Mouse (Mus musculus) embryonic facial prominence, embryonic 14.5 days (tissue): ENCODE data around the gene Cer1. TPM values are rescaled to one million over a fixed set of nuclear protein-coding genes. Genes with fewer than 3 reads are reported as not detected.

Experiments used
- ATAC-seq: fragments of 200-750 bp; cut with Nextera tagmentation; 2 replicates; pipeline ENCODE4 v1.8.0; 2017; ENCODE audit warnings: low read depth, moderate number of reproducible peaks, moderate TSS enrichment
- DNase-seq: peaks from one replicate; pipeline ENCODE4 v3.0.0-alpha.2; 2015; ENCODE audit warnings: low spot score
- H3K27ac ChIP-seq: fragments of 300-500 bp; sonication (generic); replicated peaks from 2 replicates; pipeline ENCODE4 v1.5.1; 2014; ENCODE audit warnings: low read depth, mild to moderate bottlenecking, low read length, moderate library complexity
- H3K27me3 ChIP-seq: fragments of 300-500 bp; sonication (generic); replicated peaks from 2 replicates; pipeline ENCODE4 v1.6.1; 2014; ENCODE audit warnings: low read length; ENCODE audit not compliant: control insufficient read depth, insufficient read depth
- H3K36me3 ChIP-seq: fragments of 300-500 bp; sonication (generic); 2 replicates; pipeline ENCODE4 v1.6.1; 2014; ENCODE audit warnings: low read length, mixed read lengths; ENCODE audit not compliant: control insufficient read depth, insufficient read depth
- H3K4me1 ChIP-seq: fragments of 300-500 bp; sonication (generic); 2 replicates; pipeline ENCODE4 v1.6.1; 2014; ENCODE audit warnings: antibody characterized with exemption, low read length; ENCODE audit not compliant: control insufficient read depth, insufficient read depth
- H3K4me2 ChIP-seq: fragments of 300-500 bp; sonication (generic); 2 replicates; pipeline ENCODE4 v1.6.1; 2014; ENCODE audit warnings: low read depth, mild to moderate bottlenecking, low read length, moderate library complexity, mixed read lengths
- H3K4me3 ChIP-seq: fragments of 300-500 bp; sonication (generic); 2 replicates; pipeline ENCODE4 v1.5.1; 2014; ENCODE audit warnings: low read depth, mild to moderate bottlenecking, low read length
- H3K9ac ChIP-seq: fragments of 300-500 bp; sonication (generic); 2 replicates; pipeline ENCODE4 v1.6.1; 2014; ENCODE audit warnings: low read depth, mild to moderate bottlenecking, low read length, moderate library complexity, mixed read lengths
- H3K9me3 ChIP-seq: fragments of 300-500 bp; sonication (generic); 2 replicates; pipeline ENCODE4 v1.6.1; 2016; ENCODE audit warnings: low read length; ENCODE audit not compliant: control insufficient read depth
- WGBS: fragments of 180-500 bp; shearing (Covaris S2); extraction: QIAGEN DNeasy Blood & Tissue Kit; methylation state at CpG from one replicate; pipeline ENCODE4 v1.1.7; 2014; 5-methylcytosine and 5-hydroxymethylcytosine counted together
- polyA plus RNA-seq: library from polyadenylated mRNA; unstranded; fragments of >200 nt; fragmentation: Nextera tagmentation; extraction: Ambion mirVana; gene quantifications from 2 replicates; pipeline ENCODE4 v1.2.1, GENCODE M21; 2014

Gene Cer1
- 0.65 and 1.00 TPM in 2 replicates for polyA plus RNA-seq

DNA sequence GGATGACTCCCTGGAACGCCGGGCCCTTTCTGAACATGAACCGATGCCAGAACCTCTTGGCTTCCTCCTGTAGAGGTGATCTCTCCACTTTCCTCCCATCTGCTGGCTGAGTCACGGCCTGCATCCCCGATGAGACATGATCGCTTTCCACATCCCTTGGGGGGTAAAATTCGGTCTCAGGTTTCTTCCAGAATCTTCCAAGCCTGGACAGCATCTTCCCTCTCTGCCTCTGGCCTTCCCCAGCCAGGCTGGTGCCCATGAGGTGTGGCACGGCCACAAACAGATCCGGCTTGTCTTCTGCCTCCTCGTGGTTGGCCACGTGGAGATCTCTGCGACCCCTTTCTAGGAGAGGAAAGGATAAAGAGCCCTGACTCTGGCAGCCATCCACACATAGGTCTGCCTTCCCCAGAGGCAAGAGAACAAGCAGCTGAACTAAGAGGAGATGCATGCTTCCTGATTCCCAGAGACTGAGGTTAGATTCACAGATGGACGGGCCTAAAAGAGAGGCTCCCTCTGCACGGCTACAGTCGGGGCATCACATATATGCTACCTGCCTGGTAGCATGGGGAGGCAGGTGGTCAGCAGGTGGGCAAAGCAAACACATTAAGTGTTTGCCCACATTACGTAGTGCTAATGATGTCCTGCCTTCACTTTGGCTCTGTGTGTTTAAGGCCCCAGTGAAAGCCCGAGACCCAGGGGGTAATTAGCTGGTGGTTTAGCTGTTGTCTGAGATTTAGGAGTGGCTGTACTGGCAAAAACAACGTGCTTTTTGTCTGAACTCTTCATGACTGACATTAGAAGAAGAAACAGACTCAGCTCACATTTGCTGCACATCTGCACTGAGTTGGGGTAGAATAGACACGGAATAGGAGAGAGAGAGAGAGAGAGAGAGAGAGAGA, at the start of gene Cer1:
TSS of gene Cer1 (minus strand) at position 513 of the 899 bp plus-strand sequence.
- WGBS, result 49% methylated on average over 18 of the region's 19 CpGs
- H3K27ac ChIP-seq, result 0 out of 2 replicates have a peak within 1 kb of the TSS, but pooled peaks have one; percentile 34
- H3K4me1 ChIP-seq, result peaks cover 14% of the 10 kb centered on the region
- no peak for DNase-seq
- H3K9ac ChIP-seq, result no peak within 1 kb of the TSS
- no peaks in the 10 kb centered on the region for H3K27me3 ChIP-seq
- H3K4me3 ChIP-seq, result no peak within 1 kb of the TSS
- H3K4me2 ChIP-seq, result no peak within 1 kb of the TSS
- ATAC-seq, result peak; percentile 15; the same call in 1 of the 2 replicates
- no peaks in the 10 kb centered on the region for H3K9me3 ChIP-seq
- no peaks in the 10 kb centered on the region for H3K36me3 ChIP-seq

DNA sequence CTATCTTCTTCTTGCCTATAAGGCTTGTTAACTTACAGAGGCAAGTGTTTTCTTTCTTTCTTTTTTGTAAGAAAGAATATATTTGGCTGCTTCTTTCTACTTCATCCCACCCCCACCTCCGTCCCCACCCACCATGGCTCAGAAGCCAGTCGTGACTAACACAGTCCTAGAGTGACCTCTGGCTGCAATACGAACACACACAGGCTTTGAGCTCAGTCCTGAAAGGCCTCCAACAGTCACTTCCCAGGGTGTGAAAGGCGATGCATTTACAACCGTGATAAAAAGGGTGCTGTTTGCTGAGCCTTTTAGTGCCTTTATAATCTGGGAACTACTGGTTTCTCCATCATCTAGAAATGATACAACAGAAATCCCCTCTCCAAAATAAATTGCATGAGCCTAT, 49.4 kb upstream of the Cer1 start:
- peaks cover 21% of the 10 kb centered on the region; the same call in 1 of the 2 replicates for H3K36me3 ChIP-seq
- no peaks in the 10 kb centered on the region for H3K9me3 ChIP-seq
- ATAC-seq (peak; percentile 82), DNase-seq (peak; percentile 71)
- 20% methylated on average over 5 of the region's 5 CpGs for WGBS
- peak overlapping the region; percentile 38; the same call in 1 of the 2 replicates for H3K4me2 ChIP-seq
- no peak overlapping the region for H3K27ac ChIP-seq
- H3K9ac ChIP-seq, result no peak overlapping the region
- no peak overlapping the region for H3K4me3 ChIP-seq
- no peaks in the 10 kb centered on the region for H3K4me1 ChIP-seq
- H3K27me3 ChIP-seq, result no peaks in the 10 kb centered on the region

- peak overlapping the region; percentile 19 for H3K4me3 ChIP-seq
- no peaks in the 10 kb centered on the region for H3K4me1 ChIP-seq
- no peaks in the 10 kb centered on the region for H3K9me3 ChIP-seq
- H3K36me3 ChIP-seq, result peaks cover 15% of the 10 kb centered on the region; the same call in 1 of the 2 replicates
- ATAC-seq (peak; percentile 48; the same call in 1 of the 2 replicates), DNase-seq (peak; percentile 88)
- no peak overlapping the region for H3K9ac ChIP-seq
- H3K27ac ChIP-seq, result no peak overlapping the region
- WGBS, result 19% methylated on average over 14 of the region's 14 CpGs
- no peaks in the 10 kb centered on the region for H3K27me3 ChIP-seq
- peak overlapping the region; percentile 38; the same call in 1 of the 2 replicates for H3K4me2 ChIP-seq
Observed at GRCm38 (mm10) chr4:82933698-82934210, 48.8 kb upstream of the Cer1 start.

GRCm38 (mm10) chr4:82930079-82930478, 45.1 kb upstream of the Cer1 start:
- no peak for ATAC-seq
- 78% methylated on average over 5 of the region's 5 CpGs for WGBS

GRCm38 (mm10) chr4:82921962-82922361, 37.0 kb upstream of the Cer1 start:
- Histone ChIP-seq H3K4me1 (no peaks in the 10 kb centered on the region), H3K27me3 (no peaks in the 10 kb centered on the region), H3K9ac (no peak overlapping the region), H3K9me3 (no peaks in the 10 kb centered on the region), H3K4me3 (no peak overlapping the region), H3K4me2 (no peak overlapping the region), H3K36me3 (no peaks in the 10 kb centered on the region), H3K27ac (no peak overlapping the region)
- WGBS, result 62% methylated on average over 4 of the region's 4 CpGs
- ATAC-seq, result no peak
- DNase-seq, result no peak

More at GRCm38 (mm10) chr4:82930079-82930478, 45.1 kb upstream of the Cer1 start:
- Histone ChIP-seq H3K9me3 (no peaks in the 10 kb centered on the region), H3K27me3 (no peaks in the 10 kb centered on the region), H3K36me3 (0 out of 2 replicates have a peak, but pooled peaks cover 10% of the 10 kb centered on the region), H3K4me2 (no peak overlapping the region), H3K9ac (no peak overlapping the region), H3K4me1 (no peaks in the 10 kb centered on the region), H3K27ac (no peak overlapping the region), H3K4me3 (no peak overlapping the region)
- DNase-seq, result no peak

GRCm38 (mm10) chr4:82918625-82919024, 33.7 kb upstream of the Cer1 start:
- Histone ChIP-seq H3K9ac (no peak overlapping the region), H3K27ac (no peak overlapping the region), H3K4me1 (peaks cover 6% of the 10 kb centered on the region; the same call in 1 of the 2 replicates), H3K36me3 (0 out of 2 replicates have a peak, but pooled peaks cover 4% of the 10 kb centered on the region), H3K4me2 (no peak overlapping the region), H3K9me3 (no peaks in the 10 kb centered on the region), H3K4me3 (no peak overlapping the region), H3K27me3 (no peaks in the 10 kb centered on the region)
- ATAC-seq, result no peak
- 68% methylated on average over 2 of the region's 2 CpGs for WGBS
- no peak for DNase-seq

GRCm38 (mm10) chr4:82916678-82917050, 31.7 kb upstream of the Cer1 start:
- Histone ChIP-seq H3K4me2 (0 out of 2 replicates have a peak overlapping the region, but pooled peaks have one; percentile 3), H3K27me3 (no peaks in the 10 kb centered on the region), H3K27ac (no peak overlapping the region), H3K9me3 (no peaks in the 10 kb centered on the region), H3K36me3 (peaks cover 19% of the 10 kb centered on the region), H3K4me3 (no peak overlapping the region), H3K4me1 (peaks cover 6% of the 10 kb centered on the region; the same call in 1 of the 2 replicates), H3K9ac (no peak overlapping the region)
- WGBS, result 50% methylated on average over 5 of the region's 5 CpGs
- DNase-seq (no peak), ATAC-seq (no peak)

- 44% methylated on average over 14 of the region's 14 CpGs for WGBS
- DNase-seq (peak; percentile 56), ATAC-seq (no peak)
- Histone ChIP-seq H3K27me3 (no peaks in the 10 kb centered on the region), H3K9ac (no peak overlapping the region), H3K9me3 (no peaks in the 10 kb centered on the region), H3K4me2 (0 out of 2 replicates have a peak overlapping the region, but pooled peaks have one; percentile 3), H3K36me3 (peaks cover 19% of the 10 kb centered on the region), H3K27ac (peak overlapping the region; percentile 55), H3K4me3 (no peak overlapping the region), H3K4me1 (peaks cover 6% of the 10 kb centered on the region; the same call in 1 of the 2 replicates)
Observed at GRCm38 (mm10) chr4:82916003-82916677, 31.2 kb upstream of the Cer1 start.
